Mouse (Mus musculus) liver, adult 2 months (tissue): ENCODE measurements at regions not wholly inside any gene's neighbourhood (a gene's known extent, or its start where the extent isn't known, plus 50 kb on each side); places are given as distances from the start of the nearest gene placed in this dataset.
A peak's percentile ranks its signal among the peaks of the same experiment; 100 is the strongest.

Source experiments
- DNase-seq: peaks from one replicate; pipeline ENCODE4 v3.0.0-alpha.2; 2011; ENCODE audit warnings: low read depth, low spot score; ENCODE audit errors: extremely low read depth
- H3K27ac ChIP-seq: fragments of 200-500 bp; replicated peaks from 2 replicates; pipeline ENCODE4 v1.5.1; 2012; ENCODE audit warnings: low read depth, mild to moderate bottlenecking, control low read depth, inconsistent platforms, low read length; ENCODE audit not compliant: insufficient read depth
- H3K27me3 ChIP-seq: fragments of 200-500 bp; 2 replicates; pipeline ENCODE4 v1.6.1; 2012; ENCODE audit warnings: mild to moderate bottlenecking, moderate library complexity, low read length, inconsistent platforms; ENCODE audit not compliant: control insufficient read depth, insufficient read depth
- H3K36me3 ChIP-seq: fragments of 200-500 bp; 2 replicates; pipeline ENCODE4 v1.6.1; 2012; ENCODE audit warnings: low read length, inconsistent platforms; ENCODE audit not compliant: control insufficient read depth, insufficient read depth
- H3K4me1 ChIP-seq: fragments of 200-500 bp; 2 replicates; pipeline ENCODE4 v1.6.1; 2011; ENCODE audit warnings: low read length; ENCODE audit not compliant: control insufficient read depth, insufficient read depth
- H3K4me3 ChIP-seq: fragments of 200-500 bp; 2 replicates; pipeline ENCODE4 v1.5.1; 2011; ENCODE audit warnings: low read depth, mild to moderate bottlenecking, control low read depth, low read length, moderate library complexity; ENCODE audit not compliant: insufficient read depth
- H3K79me2 ChIP-seq: fragments of 200-500 bp; 2 replicates; pipeline ENCODE4 v1.6.1; 2012; ENCODE audit warnings: inconsistent platforms, mild to moderate bottlenecking, low read length, moderate library complexity; ENCODE audit not compliant: control insufficient read depth, insufficient read depth
- H3K9ac ChIP-seq: fragments of 200-500 bp; 2 replicates; pipeline ENCODE4 v1.6.1; 2012; ENCODE audit warnings: low read depth, mild to moderate bottlenecking, control low read depth, inconsistent platforms, low read length
- CTCF ChIP-seq: fragments of 200-500 bp; IDR thresholded peaks from 2 replicates; pipeline ENCODE4 v1.5.1; 2011; ENCODE audit warnings: low read depth, low read length, control low read depth
- POLR2A ChIP-seq: fragments of 200-500 bp; IDR thresholded peaks from 2 replicates; pipeline ENCODE4 v1.6.1; 2011; ENCODE audit warnings: low read length, control low read depth; ENCODE audit not compliant: insufficient read depth; ENCODE audit errors: extremely low read depth

DNA sequence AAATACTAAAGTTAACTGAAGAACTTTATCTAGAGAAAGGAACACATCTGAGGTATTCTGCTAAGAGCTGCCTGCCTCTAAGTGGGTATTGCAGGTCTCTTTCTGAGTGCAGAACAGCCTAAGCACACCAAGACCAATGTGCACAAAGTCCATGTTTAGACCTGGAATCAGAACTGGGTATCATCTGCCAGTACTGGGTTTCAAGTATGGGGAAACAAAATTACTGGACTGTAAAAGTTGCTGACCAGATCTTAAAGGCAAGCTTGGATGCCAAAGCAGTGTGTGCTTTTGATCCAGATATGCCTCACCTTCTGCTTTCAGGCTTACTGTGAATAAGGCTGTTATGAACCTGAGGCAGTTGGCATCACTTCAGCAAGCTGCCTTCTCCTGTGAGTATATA lies 579.9 kb upstream of the Luzp2 start:
- Histone ChIP-seq H3K4me1 (no peaks in the 10 kb centered on the region), H3K36me3 (no peaks in the 10 kb centered on the region), H3K9ac (no peak overlapping the region), H3K27ac (no peak overlapping the region), H3K4me3 (no peak overlapping the region), H3K27me3 (no peaks in the 10 kb centered on the region), H3K79me2 (no peaks in the 10 kb centered on the region)
- TF ChIP-seq CTCF (no peak), POLR2A (no peak)
- peak; percentile 84 for DNase-seq
